Mouse (Mus musculus) right cerebral cortex, adult 2 months (tissue): ENCODE measurements around the gene St3gal6.

Experiments used
- DNase-seq, 2 experiments: peaks; one replicate each; pipeline ENCODE4 v3.0.0; 2021 to 2022; ENCODE audit warnings: low spot score in 2 of 2

Gene St3gal6

DNA sequence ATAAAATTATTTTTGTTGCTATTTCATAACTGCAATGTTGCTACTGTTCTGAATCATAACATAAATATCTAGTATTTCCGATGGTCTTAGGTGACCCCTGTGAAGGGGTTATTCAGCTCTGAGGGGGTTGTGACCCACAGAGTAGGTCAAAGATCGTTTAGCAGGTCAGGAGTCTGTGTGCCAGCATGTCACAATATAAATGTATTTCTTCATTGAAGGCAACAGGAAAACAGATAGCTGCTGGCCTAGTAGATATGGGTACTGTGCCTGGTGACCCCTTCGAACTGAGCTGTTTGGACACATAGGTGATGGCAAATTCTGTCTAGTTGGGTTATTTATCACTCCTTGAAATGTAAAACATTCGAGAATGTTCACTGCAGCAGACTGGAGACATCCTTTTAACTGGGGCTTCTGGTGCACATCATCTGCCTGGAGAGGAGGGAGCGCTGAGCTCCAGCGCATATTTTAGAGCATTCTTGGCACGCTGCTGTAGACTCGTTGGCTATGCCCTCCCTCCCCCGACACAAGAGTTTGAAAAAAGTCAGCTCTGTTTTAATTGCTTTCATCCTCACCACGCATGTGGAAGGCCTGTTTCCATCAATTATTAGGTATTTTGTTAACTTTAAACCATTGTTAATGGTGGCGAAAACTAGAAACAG is 102.2 kb downstream of the St3gal6 start:
- DNase-seq = peak in 1 of 2 experiments; percentile 31
